Mouse (Mus musculus) brown adipose tissue, adult 24 weeks (tissue): ENCODE measurements at regions not wholly inside any gene's neighbourhood (a gene's known extent, or its start where the extent isn't known, plus 50 kb on each side); places are given as distances from the start of the nearest gene placed in this dataset.

ENCODE experiments used
- H3K27ac ChIP-seq: fragments of 200-500 bp; replicated peaks from 2 replicates; pipeline ENCODE4 v1.5.1; 2012; ENCODE audit warnings: low read depth, mild to moderate bottlenecking, low read length
- H3K4me1 ChIP-seq: fragments of 200-500 bp; 2 replicates; pipeline ENCODE4 v1.6.1; 2012; ENCODE audit warnings: low read length, mixed read lengths; ENCODE audit not compliant: control insufficient read depth, insufficient read depth, insufficient read length
- H3K4me3 ChIP-seq: fragments of 200-500 bp; 2 replicates; pipeline ENCODE4 v1.5.1; 2012; ENCODE audit warnings: low read depth, mild to moderate bottlenecking, low read length, moderate library complexity; ENCODE audit not compliant: insufficient read depth

GRCm38 (mm10) chr11:45476917-45477316, 374.9 kb upstream of the Clint1 start:
- Histone ChIP-seq H3K4me3 (no peak overlapping the region), H3K4me1 (no peaks in the 10 kb centered on the region), H3K27ac (no peak overlapping the region)

- no peak overlapping the region for H3K27ac ChIP-seq
- no peak overlapping the region for H3K4me3 ChIP-seq
- no peaks in the 10 kb centered on the region for H3K4me1 ChIP-seq
Measured at GRCm38 (mm10) chr11:45485950-45486349, 365.9 kb upstream of the Clint1 start.

GRCm38 (mm10) chr11:45491021-45491967, 360.6 kb upstream of the Clint1 start:
- no peak overlapping the region for H3K4me3 ChIP-seq
- no peaks in the 10 kb centered on the region for H3K4me1 ChIP-seq
- H3K27ac ChIP-seq: no peak overlapping the region

GRCm38 (mm10) chr11:45495246-45495645, 356.6 kb upstream of the Clint1 start:
- Histone ChIP-seq H3K27ac (no peak overlapping the region), H3K4me3 (no peak overlapping the region), H3K4me1 (no peaks in the 10 kb centered on the region)

- Histone ChIP-seq H3K4me1 (no peaks in the 10 kb centered on the region), H3K4me3 (no peak overlapping the region), H3K27ac (no peak overlapping the region)
Measured at GRCm38 (mm10) chr11:45508566-45508965, 343.3 kb upstream of the Clint1 start.

- Histone ChIP-seq H3K4me1 (no peaks in the 10 kb centered on the region), H3K27ac (no peak overlapping the region), H3K4me3 (no peak overlapping the region)
Measured at GRCm38 (mm10) chr11:45509278-45509677, 342.6 kb upstream of the Clint1 start.

GRCm38 (mm10) chr11:45514415-45515271, 337.2 kb upstream of the Clint1 start:
- H3K4me3 ChIP-seq: no peak overlapping the region
- no peaks in the 10 kb centered on the region for H3K4me1 ChIP-seq
- no peak overlapping the region for H3K27ac ChIP-seq

- Histone ChIP-seq H3K4me1 (no peaks in the 10 kb centered on the region), H3K4me3 (no peak overlapping the region), H3K27ac (no peak overlapping the region)
Measured at GRCm38 (mm10) chr11:45524720-45525119, 327.1 kb upstream of the Clint1 start.

- no peak overlapping the region for H3K27ac ChIP-seq
- H3K4me3 ChIP-seq: no peak overlapping the region
- no peaks in the 10 kb centered on the region for H3K4me1 ChIP-seq
Measured at GRCm38 (mm10) chr11:45531044-45531626, 320.7 kb upstream of the Clint1 start.

GRCm38 (mm10) chr11:45533402-45534056, 318.3 kb upstream of the Clint1 start:
- Histone ChIP-seq H3K4me3 (no peak overlapping the region), H3K4me1 (no peaks in the 10 kb centered on the region), H3K27ac (no peak overlapping the region)

GRCm38 (mm10) chr11:45535501-45536025, 316.3 kb upstream of the Clint1 start:
- H3K27ac ChIP-seq: no peak overlapping the region
- no peak overlapping the region for H3K4me3 ChIP-seq
- H3K4me1 ChIP-seq: no peaks in the 10 kb centered on the region

GRCm38 (mm10) chr11:45538011-45538410, 313.8 kb upstream of the Clint1 start:
- no peak overlapping the region for H3K27ac ChIP-seq
- H3K4me1 ChIP-seq: no peaks in the 10 kb centered on the region
- H3K4me3 ChIP-seq: no peak overlapping the region

- Histone ChIP-seq H3K4me3 (no peak overlapping the region), H3K27ac (no peak overlapping the region), H3K4me1 (no peaks in the 10 kb centered on the region)
Measured at GRCm38 (mm10) chr11:45539459-45539858, 312.4 kb upstream of the Clint1 start.

GRCm38 (mm10) chr11:45544531-45544930, 307.3 kb upstream of the Clint1 start:
- Histone ChIP-seq H3K4me3 (no peak overlapping the region), H3K4me1 (peaks cover 5% of the 10 kb centered on the region; the same call in 1 of the 2 replicates), H3K27ac (no peak overlapping the region)
